Mouse (Mus musculus) liver, embryonic 14.5 days (tissue): Measurements from ENCODE around the gene Flot1. TPM values are rescaled to one million over a fixed set of nuclear protein-coding genes. Genes with fewer than 3 reads are reported as not detected.

Experiments used
- ATAC-seq: fragments of 200-750 bp; cut with Nextera tagmentation; 2 replicates; pipeline ENCODE4 v1.8.0; 2017; ENCODE audit warnings: moderate number of reproducible peaks, mild to moderate bottlenecking, moderate library complexity; ENCODE audit not compliant: insufficient read depth
- DNase-seq, 3 experiments: peaks; one replicate each; pipeline ENCODE4 v3.0.0-alpha.2; 2012 to 2013; ENCODE audit warnings: low read depth in 3 of 3, low spot score in 3 of 3
- H3K27ac ChIP-seq: fragments of 300-500 bp; sonication (generic); 2 replicates; pipeline ENCODE4 v1.5.1; 2014; ENCODE audit warnings: moderate library complexity, mild to moderate bottlenecking, control low read depth, inconsistent platforms
- H3K27me3 ChIP-seq: fragments of 300-500 bp; sonication (generic); 2 replicates; pipeline ENCODE4 v1.6.1; 2014; ENCODE audit warnings: mild to moderate bottlenecking, low read length, moderate library complexity; ENCODE audit not compliant: control insufficient read depth, insufficient read depth
- H3K36me3 ChIP-seq: fragments of 300-500 bp; sonication (generic); replicated peaks from 2 replicates; pipeline ENCODE4 v1.6.1; 2014; ENCODE audit warnings: low read depth; ENCODE audit not compliant: control insufficient read depth, insufficient read depth
- H3K4me1 ChIP-seq, 2 experiments: fragments of 200-500 bp in 1 of 2; fragments of 300-500 bp in 1 of 2; sonication (generic) in 1 of 2; replicated peaks; 2 replicates each; pipeline ENCODE4 v1.6.1; 2012 to 2014; ENCODE audit warnings: antibody characterized with exemption in 1 of 2, inconsistent platforms in 1 of 2, low read length in 1 of 2; ENCODE audit not compliant: control insufficient read depth in 2 of 2, insufficient read depth in 2 of 2
- H3K4me2 ChIP-seq: fragments of 300-500 bp; sonication (generic); 2 replicates; pipeline ENCODE4 v1.6.1; 2014; ENCODE audit warnings: low read depth, mild to moderate bottlenecking, control low read depth, moderate library complexity
- H3K4me3 ChIP-seq, 2 experiments: fragments of 200-500 bp in 1 of 2; fragments of 300-500 bp in 1 of 2; sonication (generic) in 1 of 2; 2 replicates each; pipeline ENCODE4 v1.5.1; 2012 to 2014; ENCODE audit warnings: low read depth in 2 of 2, low read length in 2 of 2, mild to moderate bottlenecking in 2 of 2, control low read depth in 1 of 2, inconsistent platforms in 1 of 2, moderate library complexity in 1 of 2; ENCODE audit not compliant: insufficient read depth in 1 of 2
- H3K9ac ChIP-seq: fragments of 300-500 bp; sonication (generic); replicated peaks from 2 replicates; pipeline ENCODE4 v1.6.1; 2014; ENCODE audit warnings: mild to moderate bottlenecking, control low read depth, moderate library complexity
- H3K9me3 ChIP-seq: fragments of 300-500 bp; sonication (generic); 2 replicates; pipeline ENCODE4 v1.6.1; 2016; ENCODE audit warnings: low read length, mixed read lengths; ENCODE audit not compliant: control insufficient read depth
- CTCF ChIP-seq: IDR thresholded peaks from 2 replicates; pipeline ENCODE4 v1.5.1; 2016; ENCODE audit warnings: antibody characterized with exemption, low read depth, control low read depth
- EP300 ChIP-seq: IDR thresholded peaks from 2 replicates; pipeline ENCODE4 v1.6.1; 2016; ENCODE audit warnings: antibody characterized with exemption, low read depth
- WGBS: fragments of 180-500 bp; shearing (Covaris S2); extraction: QIAGEN DNeasy Blood & Tissue Kit; methylation state at CpG from one replicate; pipeline ENCODE4 v1.1.7; 2014; ENCODE audit not compliant: insufficient replicate concordance; 5-methylcytosine and 5-hydroxymethylcytosine counted together
- polyA plus RNA-seq, 2 experiments: library from polyadenylated mRNA; depleted of rRNA in 1 of 2; stranded (reverse) in 1 of 2; unstranded in 1 of 2; fragments of >200 nt; fragmentation: Nextera tagmentation in 1 of 2; extraction: Ambion mirVana in 1 of 2; gene quantifications; 2 replicates each; pipeline versions ENCODE4 v1.2.1 to v1.2.3; 2012 to 2014

The Flot1 gene
- polyA plus RNA-seq, 2 experiments: 27.8 to 34.7 TPM

DNA sequence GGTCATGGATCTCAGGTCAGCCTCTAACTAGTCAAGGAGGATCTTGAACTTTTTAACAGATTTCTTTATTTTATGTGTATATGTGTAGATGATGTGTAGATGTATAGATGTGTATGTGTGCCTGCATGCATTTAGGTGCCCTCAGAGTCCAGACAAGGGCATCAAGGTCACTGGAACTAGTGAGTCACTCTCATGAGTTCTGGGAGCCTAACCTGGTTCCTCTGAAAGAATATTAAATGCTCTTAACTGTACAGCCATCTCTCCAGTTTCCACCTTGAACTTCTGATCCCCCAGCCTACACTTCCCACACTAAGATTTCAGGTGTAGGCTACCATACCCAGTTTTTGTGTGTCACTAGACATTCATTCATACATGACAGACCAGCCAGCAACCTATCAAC is 35.5 kb upstream of the Flot1 start:
- Histone ChIP-seq H3K27ac (no peak overlapping the region), H3K4me1 (peaks cover 2 to 18% of the 10 kb centered on the region in 2 experiments; a peak in 2 of 4 replicates), H3K4me3 (no peak overlapping the region), H3K27me3 (no peaks in the 10 kb centered on the region), H3K4me2 (no peak overlapping the region), H3K9me3 (no peaks in the 10 kb centered on the region), H3K9ac (no peak overlapping the region), H3K36me3 (no peaks in the 10 kb centered on the region)
- DNase-seq: no peak
- no peak for TF ChIP-seq EP300
- TF ChIP-seq CTCF: no peak
- ATAC-seq: no peak

DNA sequence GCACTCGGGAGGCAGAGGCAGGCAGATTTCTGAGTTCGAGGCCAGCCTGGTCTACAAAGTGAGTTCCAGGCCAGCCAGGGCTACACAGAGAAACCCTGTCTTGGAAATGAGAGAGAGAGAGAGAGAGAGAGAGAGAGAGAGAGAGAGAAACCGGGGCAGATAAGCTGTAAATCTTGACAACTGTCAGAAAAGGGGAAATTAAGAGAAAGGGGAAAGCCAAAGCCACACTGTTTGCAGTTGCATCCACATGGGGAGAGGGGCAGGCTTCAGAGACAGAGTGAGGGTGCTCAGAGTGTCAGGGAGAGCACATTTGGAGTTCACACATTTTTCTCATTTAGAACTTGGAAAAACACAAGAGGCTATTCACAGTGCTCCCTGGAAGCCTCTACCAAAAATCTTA is 35.0 kb upstream of the Flot1 start:
- ATAC-seq (no peak), DNase-seq (no peak)
- no peak for TF ChIP-seq CTCF
- Histone ChIP-seq H3K9ac (no peak overlapping the region), H3K36me3 (no peaks in the 10 kb centered on the region), H3K9me3 (no peaks in the 10 kb centered on the region), H3K4me2 (no peak overlapping the region), H3K27ac (no peak overlapping the region), H3K4me1 (peaks cover 2 to 16% of the 10 kb centered on the region in 2 experiments; a peak in 2 of 4 replicates), H3K27me3 (no peaks in the 10 kb centered on the region), H3K4me3 (no peak overlapping the region)
- WGBS: 24% methylated on average over 3 of the region's 3 CpGs

DNA sequence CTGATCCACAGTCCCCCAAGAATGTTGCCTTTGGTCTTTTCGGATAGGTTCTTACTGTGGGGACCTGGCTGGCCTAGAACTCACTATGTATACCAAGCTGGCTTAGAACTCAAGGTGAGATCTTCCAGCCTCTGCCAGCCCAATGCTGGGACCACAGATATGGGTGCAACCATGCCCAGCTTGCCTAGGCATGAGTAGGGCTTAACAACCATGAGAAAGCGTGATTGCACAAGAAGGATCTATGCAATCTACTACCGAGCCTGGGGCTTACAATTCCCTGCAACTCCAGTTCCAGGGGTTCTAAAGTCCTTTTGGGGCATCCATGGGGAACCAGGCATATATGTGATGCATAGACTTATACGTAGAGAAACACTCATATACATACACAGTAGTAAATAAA is 32.1 kb upstream of the Flot1 start:
- H3K9ac ChIP-seq: no peak overlapping the region
- H3K27ac ChIP-seq: no peak overlapping the region
- no peaks in the 10 kb centered on the region for H3K27me3 ChIP-seq
- TF ChIP-seq CTCF: no peak
- no peak for TF ChIP-seq EP300
- no peaks in the 10 kb centered on the region for H3K36me3 ChIP-seq
- H3K4me2 ChIP-seq: no peak overlapping the region
- H3K4me1 ChIP-seq: peaks cover 3 to 13% of the 10 kb centered on the region in 2 experiments; a peak in 3 of 4 replicates
- no peak for ATAC-seq
- no peaks in the 10 kb centered on the region for H3K9me3 ChIP-seq
- no peak overlapping the region for H3K4me3 ChIP-seq
- WGBS: 64% methylated on average over 4 of the region's 4 CpGs
- no peak for DNase-seq

DNA sequence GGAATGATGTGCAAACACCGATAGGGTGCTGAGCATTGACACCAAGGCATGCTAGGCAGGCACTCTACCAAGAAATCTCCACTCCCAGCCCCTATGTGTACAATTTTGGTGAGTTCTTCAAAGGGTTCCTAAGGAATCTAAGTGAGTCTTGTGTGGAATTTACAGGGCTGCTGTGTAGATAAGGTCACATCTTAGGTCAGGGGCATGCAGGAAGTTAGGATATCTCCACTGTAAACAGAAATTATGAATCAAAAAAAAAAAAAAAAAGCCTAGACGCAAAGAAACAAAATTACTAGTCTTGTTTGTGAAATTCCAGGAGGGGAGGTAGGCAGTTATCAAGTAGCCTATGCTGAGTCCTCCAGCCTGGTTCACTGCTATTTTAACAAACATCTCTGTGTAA is 30.2 kb upstream of the Flot1 start:
- ATAC-seq: no peak
- no peaks in the 10 kb centered on the region for H3K27me3 ChIP-seq
- no peak overlapping the region for H3K4me3 ChIP-seq
- no peak overlapping the region for H3K27ac ChIP-seq
- TF ChIP-seq EP300 (no peak), CTCF (no peak)
- H3K4me2 ChIP-seq: no peak overlapping the region
- WGBS: 54% methylated on average over 2 of the region's 2 CpGs
- H3K9me3 ChIP-seq: no peaks in the 10 kb centered on the region
- peaks cover 2 to 20% of the 10 kb centered on the region in 2 experiments; a peak in 3 of 4 replicates for H3K4me1 ChIP-seq
- H3K36me3 ChIP-seq: no peaks in the 10 kb centered on the region
- H3K9ac ChIP-seq: no peak overlapping the region
- DNase-seq: no peak

DNA sequence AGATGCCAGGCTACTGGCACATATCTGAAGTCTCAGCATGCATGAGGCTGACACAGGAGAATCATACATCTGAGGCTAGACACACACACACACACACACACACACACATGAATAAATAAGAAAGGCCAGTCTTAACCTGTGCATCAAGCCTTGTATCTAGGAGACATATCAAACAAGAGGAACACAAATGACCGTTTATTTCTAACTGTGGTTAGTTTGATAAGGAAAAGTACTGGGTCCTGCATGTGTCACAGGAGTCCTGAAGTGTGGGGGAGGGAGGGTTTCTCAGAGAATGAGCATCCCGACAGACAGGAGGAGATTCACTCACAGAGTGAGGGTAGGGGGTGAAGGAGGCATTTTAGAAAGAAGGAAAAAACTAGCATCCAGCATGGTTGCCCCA is 27.9 kb upstream of the Flot1 start:
- WGBS: 13% methylated on average over 2 of the region's 2 CpGs
- ATAC-seq: peak; percentile 67

More for the DNA sequence above, 27.9 kb upstream of the Flot1 start:
- Histone ChIP-seq H3K27ac (no peak overlapping the region), H3K4me1 (peaks cover 2 to 20% of the 10 kb centered on the region in 2 experiments; a peak in 3 of 4 replicates), H3K4me2 (no peak overlapping the region), H3K9ac (no peak overlapping the region), H3K4me3 (no peak overlapping the region), H3K9me3 (no peaks in the 10 kb centered on the region), H3K27me3 (no peaks in the 10 kb centered on the region), H3K36me3 (no peaks in the 10 kb centered on the region)
- DNase-seq: no peak
- TF ChIP-seq CTCF (no peak), EP300 (peak; percentile 70)
